Mouse (Mus musculus) neural tube, embryonic 15.5 days (tissue): ENCODE measurements around the gene Calcoco1. TPM values are rescaled to one million over a fixed set of nuclear protein-coding genes. Genes with fewer than 3 reads are reported as not detected.
A peak's percentile ranks its signal among the peaks of the same experiment; 100 is the strongest.
"Not testable (repeated sequence)": the region's sequence is repeated elsewhere in the genome, so short reads cannot be mapped to it uniquely, and the experiment has no call there.

Experiments
- ATAC-seq: fragments of 200-750 bp; cut with Nextera tagmentation; 2 replicates; pipeline ENCODE4 v1.8.0; 2017; ENCODE audit warnings: mild to moderate bottlenecking, moderate TSS enrichment, moderate library complexity; ENCODE audit not compliant: low FRiP score
- H3K27ac ChIP-seq: fragments of 300-500 bp; sonication (generic); replicated peaks from 2 replicates; pipeline ENCODE4 v1.5.1; 2015; ENCODE audit warnings: mild to moderate bottlenecking, inconsistent platforms
- H3K27me3 ChIP-seq: fragments of 300-500 bp; sonication (generic); replicated peaks from 2 replicates; pipeline ENCODE4 v1.6.1; 2015; ENCODE audit warnings: inconsistent platforms
- H3K36me3 ChIP-seq: fragments of 300-500 bp; sonication (generic); 2 replicates; pipeline ENCODE4 v1.6.1; 2015; ENCODE audit warnings: inconsistent platforms
- H3K4me1 ChIP-seq: fragments of 300-500 bp; sonication (generic); 2 replicates; pipeline ENCODE4 v1.6.1; 2015; ENCODE audit warnings: inconsistent platforms
- H3K4me2 ChIP-seq: fragments of 300-500 bp; sonication (generic); 2 replicates; pipeline ENCODE4 v1.6.1; 2015; ENCODE audit warnings: inconsistent platforms, mild to moderate bottlenecking, moderate library complexity
- H3K4me3 ChIP-seq: fragments of 300-500 bp; sonication (generic); replicated peaks from 2 replicates; pipeline ENCODE4 v1.5.1; 2015; ENCODE audit warnings: mild to moderate bottlenecking, inconsistent platforms
- H3K9ac ChIP-seq: fragments of 300-500 bp; sonication (generic); replicated peaks from 2 replicates; pipeline ENCODE4 v1.6.1; 2015; ENCODE audit warnings: mild to moderate bottlenecking, inconsistent platforms
- H3K9me3 ChIP-seq: fragments of 300-500 bp; sonication (generic); replicated peaks from 2 replicates; pipeline ENCODE4 v1.6.1; 2016; ENCODE audit warnings: inconsistent platforms
- WGBS: fragments of 180-500 bp; shearing (Covaris S2); methylation state at CpG from one replicate; pipeline ENCODE4 v1.1.7; 2015; ENCODE audit warnings: mixed read lengths; 5-methylcytosine and 5-hydroxymethylcytosine counted together
- microRNA counts: library from miRNA; unstranded; fragments of <30 nt; microRNA quantifications from one replicate; lab custom pipeline; 2016
- microRNA-seq: library from miRNA; unstranded; fragments of <30 nt; microRNA quantifications from one replicate; pipeline ENCODE4, GENCODE M21; 2017
- polyA plus RNA-seq: library from polyadenylated mRNA; unstranded; fragments of >200 nt; fragmentation: Nextera tagmentation; extraction: Ambion mirVana; gene quantifications from 2 replicates; pipeline ENCODE4 v1.2.1, GENCODE M21; 2015

Gene Calcoco1
- polyA plus RNA-seq, 1 experiment from 2014 or later: 28.3 TPM

DNA sequence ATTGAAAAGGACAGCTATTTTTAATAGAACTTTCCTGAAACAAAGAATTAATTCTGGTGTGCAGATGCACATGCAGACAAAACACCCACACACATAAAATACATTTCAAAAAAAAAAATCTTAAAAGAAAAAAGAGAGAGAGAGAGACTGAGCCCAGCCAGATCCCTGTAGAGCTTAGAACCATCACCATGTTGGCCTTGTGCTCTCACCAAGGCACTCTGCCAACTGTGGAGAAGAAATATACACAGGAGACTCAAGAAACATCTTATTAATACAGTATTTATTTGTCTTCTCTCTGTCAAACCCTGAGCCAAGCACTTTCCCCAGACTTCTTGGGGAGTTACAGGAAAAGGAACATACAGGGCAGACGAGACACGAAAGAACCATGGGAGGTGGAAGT is 59.4 kb downstream of the Calcoco1 start:
- H3K9me3 ChIP-seq, H3K4me2 ChIP-seq, ATAC-seq, H3K4me3 ChIP-seq, H3K27ac ChIP-seq, H3K27me3 ChIP-seq, H3K9ac ChIP-seq, H3K4me1 ChIP-seq: not testable (repeated sequence)
- no CpG with 5 or more reads among the region's 2 CpGs for WGBS
- H3K36me3 ChIP-seq: peaks cover 48% of the 10 kb centered on the region

DNA sequence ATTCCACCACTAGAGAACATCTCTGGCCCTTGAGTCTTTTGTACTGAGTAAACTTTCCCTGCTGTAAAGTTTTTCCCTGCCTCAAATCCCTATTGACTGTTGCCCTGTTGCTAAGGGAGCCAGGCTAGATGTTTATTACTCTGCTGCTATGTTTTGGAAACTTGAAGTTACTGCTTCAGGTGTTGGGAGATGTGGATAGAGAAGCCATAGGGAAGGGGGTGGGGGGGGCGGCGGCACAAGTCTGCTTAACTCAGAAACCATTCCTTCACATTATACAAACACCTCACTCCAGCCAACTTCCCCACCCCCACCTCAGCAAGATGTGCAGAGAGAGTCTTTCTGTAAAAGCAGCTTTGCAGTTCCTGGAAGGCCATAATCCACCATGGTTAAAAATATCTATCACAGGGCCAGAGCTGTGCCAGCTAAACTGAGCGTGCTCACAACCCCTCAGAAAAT is 64.0 kb downstream of the Calcoco1 start:
- Histone ChIP-seq H3K4me2 (no peak overlapping the region), H3K36me3 (peaks cover 18% of the 10 kb centered on the region), H3K9me3 (no peaks in the 10 kb centered on the region), H3K27me3 (no peaks in the 10 kb centered on the region), H3K27ac (peak overlapping the region; percentile 76), H3K4me3 (no peak overlapping the region), H3K4me1 (peaks cover 20% of the 10 kb centered on the region), H3K9ac (no peak overlapping the region)
- 57% methylated on average over 3 of the region's 3 CpGs for WGBS
- no peak for ATAC-seq

MicroRNAs encoded within 50 kb of the gene (microRNA counts, 519-probe panel; counts per million panel counts)
- 1,780 counts per million, percentile 30 among the panel's probes with 10 or more counts for microRNA mmu-miR-688 (lab: Ali Mortazavi, UCI)

Small RNAs within 50 kb of the gene (microRNA-seq; reads per million reads assigned to microRNA genes)
- 0.52 reads per million for gene Mir688

Other genes starting within 250 kb of the Calcoco1 start
- 6.2 and 6.4 TPM in 2 replicates for gene Gm10337, start 218.5 kb downstream of the Calcoco1 start, polyA plus RNA-seq
- 49.1 and 57.4 TPM in 2 replicates for gene Map3k12, start 205.1 kb downstream of the Calcoco1 start, polyA plus RNA-seq
- gene Tarbp2, start 204.0 kb downstream of the Calcoco1 start, polyA plus RNA-seq: 93.7 and 98.4 TPM in 2 replicates
- 13.9 and 14.0 TPM in 2 replicates for gene Npff, start 197.2 kb downstream of the Calcoco1 start, polyA plus RNA-seq
- 0.50 TPM in 1 of 2 replicates, not detected in the other for gene Gm28047, start 97.1 kb downstream of the Calcoco1 start, polyA plus RNA-seq
- gene Atf7, start 96.7 kb downstream of the Calcoco1 start, polyA plus RNA-seq: 16.6 and 19.5 TPM in 2 replicates
- 49.7 and 63.7 TPM in 2 replicates for gene Atp5g2, start 49.8 kb downstream of the Calcoco1 start, polyA plus RNA-seq
- 5.7 and 9.3 TPM in 2 replicates for gene Hoxc13, start 198.9 kb upstream of the Calcoco1 start, polyA plus RNA-seq
- 12.7 and 19.7 TPM in 2 replicates for gene Hoxc12, start 214.6 kb upstream of the Calcoco1 start, polyA plus RNA-seq
- gene Hoxc11, start 232.2 kb upstream of the Calcoco1 start, polyA plus RNA-seq: 2.1 and 5.6 TPM in 2 replicates
- 51.3 and 71.0 TPM in 2 replicates for gene Hoxc10, start 244.6 kb upstream of the Calcoco1 start, polyA plus RNA-seq
- 14.6 and 20.7 TPM in 2 replicates for gene Hoxc5, start 245.3 kb upstream of the Calcoco1 start, polyA plus RNA-seq